Mouse (Mus musculus) T-cell, adult 2 months (primary cell): ENCODE data around the gene Tmem235.

Source experiments
- DNase-seq: peaks from one replicate; pipeline ENCODE4 v3.0.0; 2022; ENCODE audit warnings: low spot score

Tmem235 gene

GRCm38 (mm10) chr11:117891581-117892175, 31.1 kb downstream of the Tmem235 start:
- peak; percentile 24 for DNase-seq

GRCm38 (mm10) chr11:117892199-117892598, 31.6 kb downstream of the Tmem235 start:
- peak; percentile 71 for DNase-seq

GRCm38 (mm10) chr11:117894676-117895075, 34.1 kb downstream of the Tmem235 start:
- DNase-seq = no peak

- no peak for DNase-seq
Measured at GRCm38 (mm10) chr11:117896533-117896932, 36.0 kb downstream of the Tmem235 start.

GRCm38 (mm10) chr11:117902282-117902681, 41.7 kb downstream of the Tmem235 start:
- no peak for DNase-seq

GRCm38 (mm10) chr11:117904442-117904841, 43.9 kb downstream of the Tmem235 start:
- no peak for DNase-seq

- DNase-seq = peak; percentile 12
Measured at GRCm38 (mm10) chr11:117909337-117909736, 48.8 kb downstream of the Tmem235 start.

GRCm38 (mm10) chr11:117912684-117913352, 52.3 kb downstream of the Tmem235 start:
- DNase-seq = peak; percentile 71

GRCm38 (mm10) chr11:117914531-117914930, 54.0 kb downstream of the Tmem235 start:
- DNase-seq = peak; percentile 35
